Mouse (Mus musculus) gastrocnemius, postnatal 25 days (tissue): ENCODE measurements at regions not wholly inside any gene's neighbourhood (a gene's known extent, or its start where the extent isn't known, plus 50 kb on each side); places are given as distances from the start of the nearest gene placed in this dataset.

Experiments
- DNase-seq: peaks from one replicate; pipeline ENCODE4 v3.0.0; 2022

- no peak for DNase-seq
Measured at GRCm38 (mm10) chr17:51397973-51398372, 218.8 kb upstream of the Tbc1d5 start.

DNA sequence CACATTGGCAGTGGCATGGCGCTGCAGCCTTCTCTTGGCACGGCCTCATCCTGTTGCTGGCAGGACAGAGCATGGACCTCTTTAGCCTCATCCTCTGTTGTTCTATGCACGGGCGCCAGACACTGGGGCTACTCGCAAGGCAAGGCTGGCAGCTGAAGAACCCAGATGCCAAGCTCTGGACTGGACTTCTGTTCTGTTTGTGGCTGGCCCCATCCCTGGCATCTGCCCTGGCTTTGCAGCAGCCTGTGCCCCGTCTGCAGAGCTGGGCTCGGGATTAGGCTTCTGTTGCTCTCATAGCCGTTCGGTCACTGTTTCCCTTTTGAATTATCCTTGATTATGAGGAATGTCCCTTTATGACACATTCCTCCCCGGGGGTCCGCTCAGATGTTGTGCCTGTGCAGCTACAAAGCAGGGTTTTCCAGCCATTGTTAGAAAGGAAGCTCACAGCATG lies 214.6 kb upstream of the Tbc1d5 start:
- DNase-seq, result peak; percentile 9

DNA sequence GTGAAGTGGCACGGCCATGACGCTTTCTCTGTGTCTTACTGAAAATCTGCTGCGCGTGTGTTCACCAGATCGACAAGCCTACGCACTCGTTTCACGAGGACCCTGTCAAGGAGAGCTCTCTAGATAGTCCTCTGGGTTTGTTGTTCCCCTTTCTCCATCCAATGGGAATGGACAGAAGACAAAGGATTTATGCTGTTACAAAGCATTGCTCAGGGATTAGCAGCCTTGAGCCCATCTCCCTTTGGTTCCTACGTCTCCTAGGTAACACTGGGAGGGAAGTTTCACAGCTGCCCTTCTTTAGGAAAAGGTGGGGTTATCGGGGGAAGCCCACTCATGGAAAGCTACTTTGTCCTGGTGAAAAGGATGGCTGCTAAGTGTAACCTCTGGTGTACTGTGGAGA lies 212.7 kb upstream of the Tbc1d5 start:
- DNase-seq, result no peak

- no peak for DNase-seq
Measured at GRCm38 (mm10) chr17:51382552-51382951, 203.4 kb upstream of the Tbc1d5 start.

- no peak for DNase-seq
Measured at GRCm38 (mm10) chr17:51371937-51372479, 192.9 kb upstream of the Tbc1d5 start.

DNA sequence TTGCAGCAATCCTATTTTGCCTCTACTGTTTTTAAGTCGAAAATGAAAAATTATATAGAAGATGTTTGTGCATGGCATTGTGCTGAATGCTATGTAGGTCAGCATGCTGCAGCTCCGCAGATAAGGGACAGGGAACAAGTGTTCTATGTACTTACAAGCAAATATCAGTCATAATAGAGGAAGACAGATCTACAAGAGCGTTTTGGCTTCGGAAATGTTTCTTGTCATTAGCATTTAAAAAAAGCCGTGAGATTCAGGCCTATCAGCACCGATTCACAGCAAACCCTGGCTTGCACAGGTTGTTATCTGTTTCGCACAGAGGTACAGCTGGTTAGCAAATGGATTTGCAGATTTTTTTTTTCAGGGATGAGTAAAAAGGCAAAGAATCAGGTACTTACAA lies 191.8 kb upstream of the Tbc1d5 start:
- DNase-seq, result no peak

GRCm38 (mm10) chr17:51370085-51370484 lies 190.9 kb upstream of the Tbc1d5 start:
- no peak for DNase-seq

GRCm38 (mm10) chr17:51362801-51363200 lies 183.6 kb upstream of the Tbc1d5 start:
- DNase-seq, result no peak

GRCm38 (mm10) chr17:51362271-51362670 lies 183.1 kb upstream of the Tbc1d5 start:
- DNase-seq, result no peak

DNA sequence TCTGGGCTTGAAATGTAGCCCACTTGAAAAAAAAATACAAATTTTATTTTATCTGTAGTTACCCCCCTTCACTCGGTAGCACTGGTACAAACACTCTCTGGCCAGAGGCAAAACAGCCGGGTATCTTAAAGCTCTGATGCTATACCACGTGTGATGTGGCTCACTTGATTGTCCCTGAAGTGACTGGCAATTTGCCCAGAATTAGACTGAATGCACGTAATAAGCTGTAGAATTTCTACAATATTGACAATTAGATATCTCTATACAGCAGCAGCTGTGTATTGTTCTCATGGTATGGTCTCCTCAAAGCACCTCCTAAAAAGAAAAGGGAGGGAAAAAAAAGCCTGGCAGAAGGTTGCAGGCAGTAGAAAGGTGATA lies 179.2 kb upstream of the Tbc1d5 start:
- DNase-seq, result no peak

DNA sequence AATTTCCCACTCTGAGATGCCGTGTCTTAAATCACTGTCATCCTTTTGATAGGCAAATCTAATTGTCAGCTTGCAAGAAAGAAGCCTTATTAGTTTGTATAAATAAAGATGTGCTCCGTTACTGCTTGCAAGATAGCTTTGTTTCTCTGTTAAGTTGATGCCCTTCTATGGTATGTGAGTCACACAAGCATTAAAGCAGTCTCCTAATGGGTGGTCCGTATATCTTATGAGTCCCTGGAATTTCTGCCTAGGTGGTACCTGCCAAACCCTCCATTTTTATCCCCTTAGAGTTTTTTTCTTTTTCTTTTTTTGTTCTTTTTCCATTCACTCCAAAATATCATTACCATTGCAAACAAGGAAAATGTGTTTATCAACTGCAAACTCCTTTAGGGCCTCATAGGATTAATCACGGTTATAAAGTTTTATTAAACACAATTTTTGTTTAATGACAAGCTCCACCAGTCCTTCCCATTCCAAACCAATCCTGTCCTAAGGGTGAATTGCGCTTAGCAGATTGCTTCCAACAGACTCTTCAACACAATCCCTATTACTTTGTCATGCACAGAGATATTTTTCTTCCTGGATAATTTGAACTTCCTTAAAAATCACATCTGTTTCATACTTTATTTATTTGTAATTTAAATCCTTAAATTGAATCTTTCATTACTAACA lies 178.7 kb upstream of the Tbc1d5 start:
- no peak for DNase-seq

DNA sequence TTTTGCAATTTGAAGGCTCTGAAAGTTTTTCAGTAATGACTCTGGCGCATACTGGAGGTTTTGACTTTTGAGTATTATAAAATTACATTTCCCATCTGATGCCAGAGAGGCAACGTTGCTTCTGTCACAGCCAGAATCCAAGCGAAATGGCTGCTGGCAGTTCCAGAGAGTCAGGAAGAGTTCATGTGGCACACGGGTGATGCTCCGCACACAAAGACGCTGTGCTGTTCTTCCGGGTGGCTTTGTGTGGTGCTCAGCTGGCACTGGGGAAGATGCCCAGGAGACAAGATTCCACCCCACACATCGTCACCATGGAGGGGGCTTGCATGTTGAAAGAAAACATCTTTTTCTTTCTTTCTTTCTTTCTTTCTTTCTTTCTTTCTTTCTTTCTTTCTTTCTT lies 177.3 kb upstream of the Tbc1d5 start:
- no peak for DNase-seq

DNA sequence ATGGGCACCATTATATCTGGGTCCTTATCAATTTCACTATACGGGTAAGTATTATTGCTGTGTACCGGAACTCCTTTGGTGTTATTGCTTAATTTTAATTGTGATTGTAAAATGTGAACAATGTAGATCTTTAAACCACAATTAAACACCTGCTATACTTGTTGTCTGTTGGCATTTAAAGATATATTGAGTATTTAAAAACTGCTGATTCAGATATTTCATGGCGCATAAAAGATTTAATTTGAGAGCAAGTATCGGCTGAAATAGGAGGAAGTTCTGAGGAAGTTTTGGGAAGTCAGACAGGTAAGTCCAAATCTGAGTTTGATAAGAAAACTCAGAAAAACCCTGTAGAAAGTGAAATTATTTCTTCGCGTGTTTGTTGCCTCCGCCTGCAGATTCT lies 142.7 kb upstream of the Tbc1d5 start:
- no peak for DNase-seq

DNA sequence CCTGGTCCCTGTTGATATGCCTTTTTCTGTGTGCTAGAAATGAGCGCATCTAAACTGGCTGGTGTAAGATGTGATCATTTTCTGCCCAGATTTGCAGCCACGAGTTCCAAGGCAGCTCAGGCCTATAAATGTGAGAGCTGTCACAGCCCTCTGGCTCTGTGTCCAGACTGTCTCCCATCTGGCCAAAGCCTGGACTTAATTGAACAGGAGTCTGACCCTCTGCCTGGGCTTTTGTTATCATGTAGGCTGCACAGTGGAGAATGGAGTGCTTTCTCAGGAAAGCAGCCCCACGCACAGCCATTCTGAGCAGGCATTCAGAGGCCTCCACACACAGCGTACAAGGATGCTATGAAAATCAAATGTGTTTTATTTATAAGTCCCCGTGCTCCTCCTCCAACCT lies 141.9 kb upstream of the Tbc1d5 start:
- no peak for DNase-seq

GRCm38 (mm10) chr17:51304964-51305363 lies 125.8 kb upstream of the Tbc1d5 start:
- no peak for DNase-seq

- no peak for DNase-seq
Measured at GRCm38 (mm10) chr17:51290741-51291140, 111.6 kb upstream of the Tbc1d5 start.

- peak; percentile 10 for DNase-seq
Measured at GRCm38 (mm10) chr17:51288751-51289150, 109.6 kb upstream of the Tbc1d5 start.

GRCm38 (mm10) chr17:51287878-51288277 lies 108.7 kb upstream of the Tbc1d5 start:
- DNase-seq, result no peak

- no peak for DNase-seq
Measured at GRCm38 (mm10) chr17:51285362-51285761, 106.2 kb upstream of the Tbc1d5 start.

GRCm38 (mm10) chr17:51278771-51279170 lies 99.6 kb upstream of the Tbc1d5 start:
- no peak for DNase-seq

- DNase-seq, result no peak
Measured at GRCm38 (mm10) chr17:51278094-51278493, 98.9 kb upstream of the Tbc1d5 start.

GRCm38 (mm10) chr17:51277161-51277560 lies 98.0 kb upstream of the Tbc1d5 start:
- no peak for DNase-seq

DNA sequence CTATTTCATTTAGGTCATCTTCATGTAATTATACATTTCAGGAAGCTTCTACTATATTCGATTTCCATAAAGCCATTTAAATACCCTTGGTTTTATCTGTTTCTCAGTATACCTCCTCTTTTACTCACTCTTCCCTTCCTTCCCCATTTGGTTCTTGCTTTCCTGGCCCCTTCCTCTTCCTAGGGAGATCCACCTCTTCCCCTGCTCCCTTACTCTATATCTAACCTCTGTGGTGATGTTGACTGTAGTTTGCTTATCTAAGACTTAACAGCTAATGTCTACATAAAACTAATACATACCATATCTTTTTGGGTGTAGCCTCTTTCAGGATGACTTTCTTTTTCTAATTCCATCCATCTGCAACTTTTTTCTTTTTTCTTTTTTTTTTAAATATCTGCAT lies 92.9 kb upstream of the Tbc1d5 start:
- DNase-seq, result no peak

GRCm38 (mm10) chr17:51262946-51263345 lies 83.8 kb upstream of the Tbc1d5 start:
- DNase-seq, result no peak

DNA sequence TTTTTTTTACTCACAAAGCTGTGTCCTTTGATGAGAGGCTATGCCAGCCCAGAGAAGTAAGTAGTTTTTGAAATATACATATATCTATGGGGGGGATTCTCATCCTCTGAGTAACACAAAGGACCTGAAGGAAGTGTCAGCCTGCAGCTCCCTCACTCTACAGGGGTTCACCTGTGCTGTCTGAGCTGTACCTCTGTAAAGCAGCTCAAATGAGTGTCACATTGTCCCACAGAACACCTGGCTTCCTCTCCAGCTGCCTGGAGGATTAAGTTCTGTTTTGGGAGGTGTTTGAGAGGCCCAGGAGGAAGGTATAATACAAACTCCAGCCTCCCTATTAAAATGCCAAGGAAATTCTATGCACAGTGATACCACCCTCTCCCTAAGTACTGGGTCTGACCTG lies 83.3 kb upstream of the Tbc1d5 start:
- DNase-seq, result no peak
